Mouse (Mus musculus) heart, embryonic 11.5 days (tissue): ENCODE measurements around the gene Bicc1. TPM values are rescaled to one million over a fixed set of nuclear protein-coding genes. Genes with fewer than 3 reads are reported as not detected.

Experiments
- ATAC-seq: fragments of 200-750 bp; cut with Nextera tagmentation; replicated peaks from 2 replicates; pipeline ENCODE4 v1.8.0; 2017; ENCODE audit warnings: moderate library complexity; ENCODE audit not compliant: insufficient number of reproducible peaks, low FRiP score, low TSS enrichment
- H3K27ac ChIP-seq: fragments of 300-500 bp; sonication (generic); 2 replicates; pipeline ENCODE4 v1.5.1; 2014; ENCODE audit warnings: mild to moderate bottlenecking, low read depth, low read length
- H3K27me3 ChIP-seq: fragments of 300-500 bp; sonication (generic); 2 replicates; pipeline ENCODE4 v1.6.1; 2014; ENCODE audit warnings: mild to moderate bottlenecking, low read length, mixed read lengths; ENCODE audit not compliant: control insufficient read depth, insufficient read depth
- H3K36me3 ChIP-seq: fragments of 300-500 bp; sonication (generic); 2 replicates; pipeline ENCODE4 v1.6.1; 2014; ENCODE audit warnings: mild to moderate bottlenecking, low read length, moderate library complexity, mixed read lengths; ENCODE audit not compliant: control insufficient read depth, insufficient read depth
- H3K4me1 ChIP-seq: fragments of 300-500 bp; sonication (generic); 2 replicates; pipeline ENCODE4 v1.6.1; 2014; ENCODE audit warnings: low read length; ENCODE audit not compliant: control insufficient read depth, insufficient read depth
- H3K4me2 ChIP-seq: fragments of 300-500 bp; sonication (generic); 2 replicates; pipeline ENCODE4 v1.6.1; 2014; ENCODE audit warnings: mild to moderate bottlenecking, moderate library complexity
- H3K4me3 ChIP-seq: fragments of 300-500 bp; sonication (generic); 2 replicates; pipeline ENCODE4 v1.5.1; 2014; ENCODE audit warnings: low read depth, low read length
- H3K9ac ChIP-seq: fragments of 300-500 bp; sonication (generic); 2 replicates; pipeline ENCODE4 v1.6.1; 2014; ENCODE audit warnings: mild to moderate bottlenecking, low read depth, low read length, moderate library complexity
- H3K9me3 ChIP-seq: fragments of 300-500 bp; sonication (generic); replicated peaks from 2 replicates; pipeline ENCODE4 v1.6.1; 2016; ENCODE audit warnings: low read length; ENCODE audit not compliant: control insufficient read depth
- WGBS: fragments of 180-500 bp; shearing (Covaris S2); extraction: QIAGEN DNeasy Blood & Tissue Kit; methylation state at CpG from one replicate; pipeline ENCODE4 v1.1.7; 2014; ENCODE audit not compliant: insufficient replicate concordance; 5-methylcytosine and 5-hydroxymethylcytosine counted together
- polyA plus RNA-seq: library from polyadenylated mRNA; unstranded; fragments of >200 nt; fragmentation: Nextera tagmentation; extraction: Ambion mirVana; gene quantifications from 2 replicates; pipeline ENCODE4 v1.2.1, GENCODE M21; 2014

Bicc1 gene
- polyA plus RNA-seq, 1 experiment from 2014 or later: 14.1 TPM

GRCm38 (mm10) chr10:71140281-71140845 lies 19.1 kb downstream of the Bicc1 start:
- Histone ChIP-seq H3K9me3 (no peaks in the 10 kb centered on the region), H3K9ac (no peak overlapping the region), H3K4me3 (no peak overlapping the region), H3K27me3 (no peaks in the 10 kb centered on the region), H3K27ac (no peak overlapping the region), H3K4me2 (no peak overlapping the region), H3K4me1 (no peaks in the 10 kb centered on the region), H3K36me3 (no peaks in the 10 kb centered on the region)
- no peak for ATAC-seq
- WGBS: 79% methylated on average over 6 of the region's 6 CpGs

GRCm38 (mm10) chr10:71138852-71139197 lies 20.7 kb downstream of the Bicc1 start:
- no peak overlapping the region for H3K27ac ChIP-seq
- no peak overlapping the region for H3K9ac ChIP-seq
- no peak overlapping the region for H3K4me2 ChIP-seq
- H3K4me1 ChIP-seq: no peaks in the 10 kb centered on the region
- 77% methylated on average over 2 of the region's 2 CpGs for WGBS
- no peaks in the 10 kb centered on the region for H3K36me3 ChIP-seq
- no peak for ATAC-seq
- no peak overlapping the region for H3K4me3 ChIP-seq
- H3K27me3 ChIP-seq: no peaks in the 10 kb centered on the region
- no peaks in the 10 kb centered on the region for H3K9me3 ChIP-seq

GRCm38 (mm10) chr10:71138132-71138851 lies 21.2 kb downstream of the Bicc1 start:
- Histone ChIP-seq H3K4me2 (no peak overlapping the region), H3K27ac (no peak overlapping the region), H3K9ac (no peak overlapping the region), H3K4me3 (no peak overlapping the region), H3K36me3 (no peaks in the 10 kb centered on the region), H3K9me3 (no peaks in the 10 kb centered on the region), H3K4me1 (no peaks in the 10 kb centered on the region), H3K27me3 (no peaks in the 10 kb centered on the region)
- no peak for ATAC-seq
- 83% methylated on average over 14 of the region's 14 CpGs for WGBS

GRCm38 (mm10) chr10:71137606-71138005 lies 21.9 kb downstream of the Bicc1 start:
- WGBS: 92% methylated on average over 9 of the region's 9 CpGs
- H3K4me3 ChIP-seq: no peak overlapping the region
- H3K4me1 ChIP-seq: no peaks in the 10 kb centered on the region
- no peaks in the 10 kb centered on the region for H3K27me3 ChIP-seq
- no peak overlapping the region for H3K4me2 ChIP-seq
- no peaks in the 10 kb centered on the region for H3K36me3 ChIP-seq
- no peak for ATAC-seq
- no peak overlapping the region for H3K9ac ChIP-seq
- no peak overlapping the region for H3K27ac ChIP-seq
- H3K9me3 ChIP-seq: no peaks in the 10 kb centered on the region

GRCm38 (mm10) chr10:71131333-71131732 lies 28.2 kb downstream of the Bicc1 start:
- Histone ChIP-seq H3K27ac (no peak overlapping the region), H3K27me3 (no peaks in the 10 kb centered on the region), H3K36me3 (no peaks in the 10 kb centered on the region), H3K9me3 (no peaks in the 10 kb centered on the region), H3K4me2 (no peak overlapping the region), H3K4me3 (no peak overlapping the region), H3K4me1 (no peaks in the 10 kb centered on the region), H3K9ac (no peak overlapping the region)
- 64% methylated on average over 9 of the region's 9 CpGs for WGBS
- no peak for ATAC-seq

GRCm38 (mm10) chr10:71130261-71130660 lies 29.2 kb downstream of the Bicc1 start:
- H3K27me3 ChIP-seq: no peaks in the 10 kb centered on the region
- H3K4me3 ChIP-seq: no peak overlapping the region
- 39% methylated on average over 9 of the region's 9 CpGs for WGBS
- no peaks in the 10 kb centered on the region for H3K36me3 ChIP-seq
- no peak overlapping the region for H3K4me2 ChIP-seq
- ATAC-seq: no peak
- no peak overlapping the region for H3K27ac ChIP-seq
- no peak overlapping the region for H3K9ac ChIP-seq
- H3K9me3 ChIP-seq: no peaks in the 10 kb centered on the region
- no peaks in the 10 kb centered on the region for H3K4me1 ChIP-seq

GRCm38 (mm10) chr10:71127951-71128331 lies 31.6 kb downstream of the Bicc1 start:
- Histone ChIP-seq H3K4me1 (no peaks in the 10 kb centered on the region), H3K4me3 (no peak overlapping the region), H3K9me3 (no peaks in the 10 kb centered on the region), H3K36me3 (no peaks in the 10 kb centered on the region), H3K27me3 (no peaks in the 10 kb centered on the region), H3K27ac (no peak overlapping the region), H3K4me2 (no peak overlapping the region), H3K9ac (no peak overlapping the region)
- 69% methylated on average over 8 of the region's 8 CpGs for WGBS
- ATAC-seq: no peak

GRCm38 (mm10) chr10:71127278-71127950 lies 32.1 kb downstream of the Bicc1 start:
- no peak for ATAC-seq
- WGBS: 78% methylated on average over 13 of the region's 13 CpGs
- Histone ChIP-seq H3K9ac (no peak overlapping the region), H3K27me3 (no peaks in the 10 kb centered on the region), H3K36me3 (no peaks in the 10 kb centered on the region), H3K27ac (no peak overlapping the region), H3K9me3 (no peaks in the 10 kb centered on the region), H3K4me2 (no peak overlapping the region), H3K4me3 (no peak overlapping the region), H3K4me1 (no peaks in the 10 kb centered on the region)
